9 mouse cellular contexts compared by ENCODE assay signal in genomic region chr4:55354038-55354437, GRCm38 (mm10).
"Had no signal": no experiment of that assay in that cellular context is flagged by ENCODE, and none has a peak within 500 bp of the region (broad histone marks: within the 10 kb centered on the region; RNA-seq: fewer than 3 reads in every experiment).

No protein-coding gene starts in this region.

- H3K27me3 ChIP-seq: kidney, embryonic 15.5 days; lung, embryonic 15.5 days; midbrain, embryonic 13.5 days; stomach, embryonic 15.5 days had no signal

- H3K9ac ChIP-seq: kidney, embryonic 15.5 days; lung, embryonic 15.5 days; midbrain, embryonic 13.5 days; stomach, embryonic 15.5 days had no signal

- H3K9me3 ChIP-seq: kidney, embryonic 15.5 days; limb, embryonic 10.5 days; lung, embryonic 15.5 days; midbrain, embryonic 13.5 days; stomach, embryonic 15.5 days had no signal

- H3K4me3 ChIP-seq: kidney, embryonic 15.5 days; limb, embryonic 10.5 days; lung, embryonic 15.5 days; midbrain, embryonic 13.5 days; stomach, embryonic 15.5 days had no signal

- H3K36me3 ChIP-seq: lung, embryonic 15.5 days; stomach, embryonic 15.5 days had no signal

- ATAC-seq: midbrain, embryonic 13.5 days had no signal

- H3K4me2 ChIP-seq: kidney, embryonic 15.5 days; lung, embryonic 15.5 days; midbrain, embryonic 13.5 days; stomach, embryonic 15.5 days had no signal

- H3K27ac ChIP-seq: kidney, embryonic 15.5 days; limb, embryonic 10.5 days; lung, embryonic 15.5 days; midbrain, embryonic 13.5 days; stomach, embryonic 15.5 days had no signal

- DNase-seq: kidney, adult 2 months; kidney, postnatal 14 days; right cerebral cortex, postnatal 14 days; thymus, postnatal 36 days had no signal
